Mouse (Mus musculus): Measurements from ENCODE around the gene Dach1. TPM values are rescaled to one million over a fixed set of nuclear protein-coding genes. Genes with fewer than 3 reads are reported as not detected.

Dach1 gene
- total RNA-seq, 4 experiments from 2014 or later, result 1.2 to 3.2 (median 2.2) TPM

GRCm38 (mm10) chr14:97855345-97855744 lies 314.2 kb downstream of the Dach1 start:
- DNase-seq (ENCODE audit: low spot score in 2 of 2), result no peak

- DNase-seq (ENCODE audit: low spot score in 2 of 2), result no peak
These were observed 319.1 kb downstream of the Dach1 start for GRCm38 (mm10) chr14:97850486-97850885.

DNA sequence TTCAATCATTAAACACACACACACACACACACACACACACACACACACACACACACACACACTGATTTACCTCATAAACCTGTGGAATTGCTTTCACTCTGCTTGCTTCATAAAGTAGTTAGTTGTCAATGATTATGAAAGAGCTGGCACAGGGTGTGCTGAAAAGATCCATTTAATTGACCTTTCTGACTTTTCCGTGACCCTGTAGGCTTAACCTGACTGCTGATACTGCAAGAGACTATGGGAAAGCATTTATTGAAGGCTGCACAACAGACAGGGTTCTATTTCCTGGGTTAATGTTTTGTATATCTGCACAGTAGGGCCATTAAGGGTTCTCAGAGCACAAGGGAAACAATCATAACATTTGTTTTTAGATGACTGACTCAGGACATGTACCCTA lies 321.9 kb downstream of the Dach1 start:
- no peak for DNase-seq (ENCODE audit: low spot score in 2 of 2)

GRCm38 (mm10) chr14:97839275-97839674 lies 330.3 kb downstream of the Dach1 start:
- no peak for DNase-seq (ENCODE audit: low spot score in 2 of 2)

DNA sequence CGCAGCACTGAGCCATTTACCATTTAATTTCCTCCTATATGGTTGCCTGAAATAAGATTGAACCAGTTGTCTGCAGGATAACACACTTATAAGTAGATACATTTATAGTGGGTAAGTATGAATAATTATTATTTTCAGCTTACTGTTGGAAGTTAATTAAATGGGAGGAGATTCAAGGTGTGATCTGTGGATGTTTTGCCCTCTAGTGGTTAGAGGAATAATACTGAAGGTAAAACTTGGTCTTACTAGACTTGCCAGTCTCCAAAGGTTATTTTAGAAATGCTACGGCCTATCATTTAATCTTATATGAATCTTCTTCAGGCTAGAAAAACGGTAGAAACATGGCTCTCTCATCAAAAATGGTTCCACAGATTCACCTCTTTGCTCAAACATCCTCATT lies 339.7 kb downstream of the Dach1 start:
- DNase-seq (ENCODE audit: low spot score in 2 of 2), result no peak

DNA sequence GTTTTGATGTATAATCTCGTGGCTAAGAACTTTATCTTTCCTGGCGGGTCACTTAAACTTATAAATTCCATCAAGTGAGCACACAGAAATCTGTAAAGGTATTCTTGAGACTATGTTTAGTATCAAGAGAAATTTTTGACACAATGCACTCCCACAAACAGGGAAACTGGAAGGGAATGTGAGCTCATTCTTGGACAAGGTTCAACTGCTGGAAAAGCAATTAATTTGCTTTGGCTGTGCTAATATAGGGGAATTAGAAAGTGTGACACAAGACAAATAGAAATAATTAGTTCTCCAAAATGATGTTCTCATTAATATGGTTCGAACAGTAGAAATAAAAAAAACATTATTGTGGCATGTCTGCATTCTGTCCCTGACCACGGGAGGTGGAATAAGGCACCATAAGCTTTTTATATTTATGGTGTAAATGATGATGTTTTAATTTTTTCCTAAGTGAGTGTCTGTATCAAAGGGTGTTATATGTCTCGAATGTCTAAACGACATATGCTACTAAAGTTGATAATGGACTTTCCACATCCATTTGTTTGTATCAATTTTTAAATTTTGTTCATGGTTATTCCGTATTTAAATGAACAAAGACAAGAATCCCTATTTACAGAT lies 354.9 kb downstream of the Dach1 start:
- DNase-seq (ENCODE audit: low spot score in 2 of 2), result no peak

- no peak for DNase-seq (ENCODE audit: low spot score in 2 of 2)
These were observed 356.0 kb downstream of the Dach1 start for GRCm38 (mm10) chr14:97813557-97813956.

DNA sequence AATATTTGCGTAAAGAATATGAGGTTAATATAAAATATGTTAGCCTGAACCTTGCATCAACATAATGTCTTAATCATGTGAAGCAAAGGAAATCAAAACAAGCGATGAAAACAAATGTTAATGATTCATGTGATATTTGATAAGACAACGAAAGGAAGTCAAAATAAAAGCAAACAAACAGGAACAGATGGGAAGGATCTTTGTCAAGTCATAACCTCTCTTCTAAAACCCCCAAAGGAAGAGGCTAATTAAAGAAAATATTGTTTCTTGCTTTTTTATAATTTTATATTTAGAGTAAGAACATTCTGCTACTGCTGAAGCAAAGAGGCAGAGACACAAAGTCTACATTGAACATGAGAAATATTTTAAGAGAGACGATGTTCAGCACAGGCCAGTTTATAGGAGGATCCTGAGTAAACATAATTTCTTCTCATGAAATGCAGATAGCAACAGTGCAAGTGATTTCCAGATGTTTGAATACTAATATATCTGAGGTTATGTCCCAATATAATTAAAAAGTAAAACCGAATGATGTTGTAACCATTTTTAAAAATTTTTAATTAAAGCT lies 374.1 kb downstream of the Dach1 start:
- no peak for DNase-seq (ENCODE audit: low spot score in 2 of 2)

GRCm38 (mm10) chr14:97774135-97774767 lies 395.3 kb downstream of the Dach1 start:
- DNase-seq (ENCODE audit: low spot score in 2 of 2), result no peak

GRCm38 (mm10) chr14:97754400-97754799 lies 415.2 kb downstream of the Dach1 start:
- no peak for DNase-seq (ENCODE audit: low spot score in 2 of 2)

GRCm38 (mm10) chr14:97753973-97754372 lies 415.6 kb downstream of the Dach1 start:
- no peak for DNase-seq (ENCODE audit: low spot score in 2 of 2)

GRCm38 (mm10) chr14:97743252-97743651 lies 426.3 kb downstream of the Dach1 start:
- no peak for DNase-seq (ENCODE audit: low spot score in 2 of 2)

- DNase-seq (ENCODE audit: low spot score in 2 of 2), result no peak
These were observed 426.8 kb downstream of the Dach1 start for GRCm38 (mm10) chr14:97742785-97743184.
